Mouse (Mus musculus) kidney, embryonic 14.5 days (tissue): Measurements from ENCODE around the gene Arhgap23. TPM values are rescaled to one million over a fixed set of nuclear protein-coding genes. Genes with fewer than 3 reads are reported as not detected.

ENCODE experiments used
- ATAC-seq: fragments of 200-750 bp; cut with Nextera tagmentation; 2 replicates; pipeline ENCODE4 v1.8.0; 2017; ENCODE audit warnings: moderate number of reproducible peaks, mild to moderate bottlenecking, moderate TSS enrichment, moderate library complexity; ENCODE audit not compliant: low FRiP score, low TSS enrichment
- H3K27ac ChIP-seq: fragments of 300-500 bp; sonication (generic); 2 replicates; pipeline ENCODE4 v1.5.1; 2014; ENCODE audit warnings: low read depth, mild to moderate bottlenecking, low read length, moderate library complexity, mixed read lengths
- H3K27me3 ChIP-seq: fragments of 300-500 bp; sonication (generic); 2 replicates; pipeline ENCODE4 v1.6.1; 2014; ENCODE audit warnings: mild to moderate bottlenecking, low read length; ENCODE audit not compliant: control insufficient read depth, insufficient read depth
- H3K36me3 ChIP-seq: fragments of 300-500 bp; sonication (generic); 2 replicates; pipeline ENCODE4 v1.6.1; 2014; ENCODE audit warnings: low read length, mixed read lengths; ENCODE audit not compliant: control insufficient read depth, insufficient read depth
- H3K4me1 ChIP-seq: fragments of 300-500 bp; sonication (generic); 2 replicates; pipeline ENCODE4 v1.6.1; 2014; ENCODE audit warnings: low read length, mixed read lengths; ENCODE audit not compliant: control insufficient read depth, insufficient read depth
- H3K4me2 ChIP-seq: fragments of 300-500 bp; sonication (generic); replicated peaks from 2 replicates; pipeline ENCODE4 v1.6.1; 2014; ENCODE audit warnings: low read depth, mild to moderate bottlenecking, low read length
- H3K4me3 ChIP-seq: fragments of 300-500 bp; sonication (generic); 2 replicates; pipeline ENCODE4 v1.5.1; 2014; ENCODE audit warnings: mild to moderate bottlenecking, low read length
- H3K9ac ChIP-seq: fragments of 300-500 bp; sonication (generic); 2 replicates; pipeline ENCODE4 v1.6.1; 2014; ENCODE audit warnings: low read depth, mild to moderate bottlenecking, low read length, moderate library complexity
- H3K9me3 ChIP-seq: fragments of 300-500 bp; sonication (generic); 2 replicates; pipeline ENCODE4 v1.6.1; 2016; ENCODE audit warnings: low read length; ENCODE audit not compliant: control insufficient read depth
- WGBS: fragments of 180-500 bp; shearing (Covaris S2); extraction: QIAGEN DNeasy Blood & Tissue Kit; methylation state at CpG from one replicate; pipeline ENCODE4 v1.1.7; 2014; 5-methylcytosine and 5-hydroxymethylcytosine counted together
- polyA plus RNA-seq: library from polyadenylated mRNA; unstranded; fragments of >200 nt; fragmentation: Nextera tagmentation; extraction: Ambion mirVana; gene quantifications from 2 replicates; pipeline ENCODE4 v1.2.1, GENCODE M21; 2014

The Arhgap23 gene
- polyA plus RNA-seq, 1 experiment from 2014 or later: 5.2 TPM

- Histone ChIP-seq H3K4me2 (no peak overlapping the region), H3K36me3 (no peaks in the 10 kb centered on the region), H3K4me3 (no peak overlapping the region), H3K27me3 (peaks cover 9% of the 10 kb centered on the region), H3K4me1 (peaks cover 28% of the 10 kb centered on the region), H3K9ac (no peak overlapping the region), H3K27ac (no peak overlapping the region), H3K9me3 (no peaks in the 10 kb centered on the region)
- ATAC-seq: no peak
- WGBS: 40% methylated on average over 2 of the region's 2 CpGs
Observed at GRCm38 (mm10) chr11:97402746-97403145, 12.6 kb upstream of the Arhgap23 start.

- Histone ChIP-seq H3K27me3 (peaks cover 9% of the 10 kb centered on the region), H3K4me3 (peak overlapping the region; percentile 47), H3K36me3 (no peaks in the 10 kb centered on the region), H3K4me1 (peaks cover 28% of the 10 kb centered on the region), H3K9me3 (no peaks in the 10 kb centered on the region), H3K4me2 (peak overlapping the region; percentile 97), H3K9ac (no peak overlapping the region), H3K27ac (no peak overlapping the region)
- WGBS: 32% methylated on average over 8 of the region's 8 CpGs
- no peak for ATAC-seq
Observed at GRCm38 (mm10) chr11:97403614-97404183, 11.6 kb upstream of the Arhgap23 start.

- ATAC-seq: peak; percentile 43
- peaks cover 9% of the 10 kb centered on the region for H3K27me3 ChIP-seq
Observed at GRCm38 (mm10) chr11:97404184-97404760, 11.1 kb upstream of the Arhgap23 start.

GRCm38 (mm10) chr11:97404761-97405190 lies 10.6 kb upstream of the Arhgap23 start:
- no peaks in the 10 kb centered on the region for H3K9me3 ChIP-seq
- 2% methylated on average over 11 of the region's 11 CpGs for WGBS
- peak overlapping the region; percentile 53; the same call in 1 of the 2 replicates for H3K9ac ChIP-seq
- ATAC-seq: peak; percentile 13
- H3K27ac ChIP-seq: no peak overlapping the region
- H3K4me1 ChIP-seq: peaks cover 28% of the 10 kb centered on the region
- peak overlapping the region; percentile 47 for H3K4me3 ChIP-seq
- peaks cover 9% of the 10 kb centered on the region for H3K27me3 ChIP-seq
- H3K36me3 ChIP-seq: no peaks in the 10 kb centered on the region
- peak overlapping the region; percentile 97 for H3K4me2 ChIP-seq

More at GRCm38 (mm10) chr11:97404184-97404760, 11.1 kb upstream of the Arhgap23 start:
- 1% methylated on average over 48 of the region's 61 CpGs for WGBS
- peak overlapping the region; percentile 97 for H3K4me2 ChIP-seq
- H3K36me3 ChIP-seq: no peaks in the 10 kb centered on the region
- H3K4me1 ChIP-seq: peaks cover 28% of the 10 kb centered on the region
- peak overlapping the region; percentile 47 for H3K4me3 ChIP-seq
- no peak overlapping the region for H3K27ac ChIP-seq
- H3K9ac ChIP-seq: peak overlapping the region; percentile 53; the same call in 1 of the 2 replicates
- no peaks in the 10 kb centered on the region for H3K9me3 ChIP-seq

GRCm38 (mm10) chr11:97406094-97406951 lies 9.0 kb upstream of the Arhgap23 start:
- WGBS: 60% methylated on average over 10 of the region's 10 CpGs
- H3K4me2 ChIP-seq: no peak overlapping the region
- peaks cover 9% of the 10 kb centered on the region for H3K27me3 ChIP-seq

GRCm38 (mm10) chr11:97407456-97407855 lies 7.9 kb upstream of the Arhgap23 start:
- no peak overlapping the region for H3K4me2 ChIP-seq
- peaks cover 9% of the 10 kb centered on the region for H3K27me3 ChIP-seq
- peaks cover 28% of the 10 kb centered on the region for H3K4me1 ChIP-seq
- no peak overlapping the region for H3K4me3 ChIP-seq
- H3K9ac ChIP-seq: no peak overlapping the region
- no peak overlapping the region for H3K27ac ChIP-seq
- H3K36me3 ChIP-seq: no peaks in the 10 kb centered on the region
- WGBS: 77% methylated on average over 3 of the region's 3 CpGs
- no peaks in the 10 kb centered on the region for H3K9me3 ChIP-seq
- no peak for ATAC-seq

More at GRCm38 (mm10) chr11:97406094-97406951, 9.0 kb upstream of the Arhgap23 start:
- Histone ChIP-seq H3K9me3 (no peaks in the 10 kb centered on the region), H3K4me3 (no peak overlapping the region), H3K27ac (no peak overlapping the region), H3K9ac (no peak overlapping the region), H3K4me1 (peaks cover 21% of the 10 kb centered on the region), H3K36me3 (no peaks in the 10 kb centered on the region)
- ATAC-seq: no peak

GRCm38 (mm10) chr11:97408171-97408570 lies 7.2 kb upstream of the Arhgap23 start:
- no peak for ATAC-seq
- Histone ChIP-seq H3K27me3 (peaks cover 9% of the 10 kb centered on the region), H3K4me1 (peaks cover 34% of the 10 kb centered on the region), H3K4me2 (no peak overlapping the region), H3K36me3 (no peaks in the 10 kb centered on the region), H3K9me3 (no peaks in the 10 kb centered on the region), H3K9ac (no peak overlapping the region), H3K27ac (no peak overlapping the region), H3K4me3 (no peak overlapping the region)
- WGBS: 3% methylated on average over 6 of the region's 6 CpGs

GRCm38 (mm10) chr11:97410958-97411357 lies 4.4 kb upstream of the Arhgap23 start:
- H3K9ac ChIP-seq: no peak overlapping the region
- WGBS: 78% methylated on average over 4 of the region's 4 CpGs
- H3K4me1 ChIP-seq: peaks cover 27% of the 10 kb centered on the region
- H3K27ac ChIP-seq: no peak overlapping the region
- H3K4me2 ChIP-seq: no peak overlapping the region
- no peak overlapping the region for H3K4me3 ChIP-seq
- no peaks in the 10 kb centered on the region for H3K36me3 ChIP-seq
- H3K9me3 ChIP-seq: no peaks in the 10 kb centered on the region
- peaks cover under 1% of the 10 kb centered on the region; the same call in 1 of the 2 replicates for H3K27me3 ChIP-seq
- no peak for ATAC-seq
